Comparison of ENCODE assay signal across 9 mouse cellular contexts in the genomic region with DNA sequence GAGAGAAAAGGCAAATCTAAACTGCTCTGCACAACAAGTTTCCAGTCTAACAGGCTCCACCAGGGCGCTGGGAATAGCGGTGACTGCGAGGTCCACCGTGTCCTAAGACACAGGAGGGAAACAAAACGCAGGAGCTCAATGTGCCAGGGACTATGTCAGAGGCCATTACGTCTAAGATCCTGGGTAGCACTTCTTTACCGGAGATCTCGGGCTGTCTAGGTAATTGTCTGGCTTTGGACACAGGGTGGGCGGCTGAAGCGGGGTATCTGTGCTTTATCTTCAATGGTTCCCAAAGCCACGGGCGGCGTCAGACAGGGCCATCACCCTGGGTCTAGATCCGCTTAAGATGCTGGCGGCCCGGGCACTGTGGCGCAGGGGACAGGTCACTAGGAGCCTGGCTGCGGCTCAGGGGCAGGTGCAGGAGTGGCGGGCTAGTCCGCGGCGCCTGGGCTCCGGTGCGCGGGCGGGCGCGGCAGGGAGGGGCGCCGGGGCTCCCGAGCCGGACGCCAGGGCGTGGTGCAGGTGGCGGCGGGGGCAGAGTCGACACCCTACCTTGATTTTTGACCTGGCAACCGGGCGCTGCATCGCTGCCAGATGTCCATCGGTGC. TPM values are rescaled to one million over a fixed set of nuclear protein-coding genes. Genes with fewer than 3 reads are reported as not detected.
DNase-seq lines count a peak whose midpoint lies in the region; ATAC-seq and TF ChIP-seq lines count a peak whose summit lies in the region.
"Had no signal": no experiment of that assay in that cellular context is flagged by ENCODE, and none has a peak within 500 bp of the region (broad histone marks: within the 10 kb centered on the region; RNA-seq: fewer than 3 reads in every experiment).

No protein-coding gene starts in this region.

- under 1% methylated on average over 41 of the region's 41 CpGs for WGBS in cerebellum, adult 2 months
- 1% methylated on average over 31 of the region's 41 CpGs for WGBS in kidney, embryonic 16.5 days
- WGBS in midbrain, embryonic 11.5 days, result under 1% methylated on average over 41 of the region's 41 CpGs

- H3K4me3 ChIP-seq in cerebellum, adult 2 months (replicated peaks; ENCODE audit: insufficient read depth, low read depth, low read length), result peak overlapping the region; percentile 32
- peak overlapping the region; percentile 59 for H3K4me3 ChIP-seq in kidney, embryonic 16.5 days (ENCODE audit: low read length)
- H3K4me3 ChIP-seq in midbrain, embryonic 11.5 days (ENCODE audit: low read depth, low read length), result peak overlapping the region; percentile 42

- peaks cover 6% of the 10 kb centered on the region; the same call in 1 of the 2 replicates for H3K27me3 ChIP-seq in cerebellum, adult 2 months (ENCODE audit: control insufficient read depth, insufficient read depth, low read length)
- peaks cover 75% of the 10 kb centered on the region for H3K27me3 ChIP-seq in kidney, embryonic 16.5 days (ENCODE audit: insufficient read depth, low read length)
- H3K27me3 ChIP-seq in midbrain, embryonic 11.5 days (ENCODE audit: control insufficient read depth, insufficient read depth, low read length), result peaks cover 66% of the 10 kb centered on the region

- ATAC-seq in kidney, embryonic 16.5 days (ENCODE audit: low FRiP score, low TSS enrichment), result peak; percentile 39; the same call in 1 of the 2 replicates
- ATAC-seq in midbrain, embryonic 11.5 days (ENCODE audit: low FRiP score), result peak; percentile 17
- ATAC-seq in megakaryocyte progenitor cell, adult 5-6 weeks (replicated peaks; ENCODE audit: poor library complexity), result no peak; the same call in 1 of the 2 replicates

- TF ChIP-seq POLR2A in cerebellum, adult 2 months (IDR thresholded peaks at IDR 0.05; ENCODE audit: borderline replicate concordance, insufficient read depth, low read length), result no peak

- no peaks in the 10 kb centered on the region for H3K9me3 ChIP-seq in kidney, embryonic 16.5 days (ENCODE audit: low read length)
- no peaks in the 10 kb centered on the region for H3K9me3 ChIP-seq in midbrain, embryonic 11.5 days (ENCODE audit: control insufficient read depth, low read length)

- H3K36me3 ChIP-seq in kidney, embryonic 16.5 days (ENCODE audit: insufficient read depth, low read length), result no peaks in the 10 kb centered on the region
- H3K36me3 ChIP-seq in midbrain, embryonic 11.5 days (ENCODE audit: control insufficient read depth, insufficient read depth, low read length), result no peaks in the 10 kb centered on the region

- DNase-seq in cerebellum, adult 2 months, result peak; percentile 6 to 25
- no peak for DNase-seq in cerebellum, adult 11-12 months
- DNase-seq in urinary bladder, adult 2 months (ENCODE audit: low spot score), result peak; percentile 40
- no peak for DNase-seq in urinary bladder, postnatal 4 days (ENCODE audit: low spot score in 2 of 2)
- DNase-seq in midbrain, embryonic 11.5 days (ENCODE audit: low spot score, missing footprints), result peak; percentile 95
- no peak for DNase-seq in cerebellum, postnatal 14 days

- H3K4me1 ChIP-seq in cerebellum, adult 2 months (ENCODE audit: control insufficient read depth, insufficient read depth, low read length), result no peaks in the 10 kb centered on the region
- H3K4me1 ChIP-seq in kidney, embryonic 16.5 days (ENCODE audit: insufficient read depth, low read length), result peaks cover 39% of the 10 kb centered on the region
- H3K4me1 ChIP-seq in midbrain, embryonic 11.5 days (ENCODE audit: control insufficient read depth, insufficient read depth, low read length), result peaks cover 20% of the 10 kb centered on the region

- TF ChIP-seq CTCF in cerebellum, adult 2 months (IDR thresholded peaks at IDR 0.05; ENCODE audit: borderline replicate concordance, insufficient read depth, low read depth, low read length), result no peak

- H3K27ac ChIP-seq in cerebellum, adult 2 months (ENCODE audit: insufficient read depth, low read length), result no peak overlapping the region
- no peak overlapping the region for H3K27ac ChIP-seq in kidney, embryonic 16.5 days (ENCODE audit: low read length)
- no peak overlapping the region for H3K27ac ChIP-seq in midbrain, embryonic 11.5 days (ENCODE audit: low read depth, low read length)

- H3K9ac ChIP-seq in kidney, embryonic 16.5 days (replicated peaks; ENCODE audit: low read length), result peak overlapping the region; percentile 57
- H3K9ac ChIP-seq in midbrain, embryonic 11.5 days (ENCODE audit: low read length), result peak overlapping the region; percentile 36; the same call in 1 of the 2 replicates

- peak overlapping the region; percentile 99 for H3K4me2 ChIP-seq in kidney, embryonic 16.5 days (replicated peaks; ENCODE audit: low read depth, low read length)
- H3K4me2 ChIP-seq in midbrain, embryonic 11.5 days, result peak overlapping the region; percentile 75

RNA-seq across cellular contexts. Expression of a gene that starts 1.5 kb away (rescaled TPM):
- polyA plus RNA-seq in cerebellum, adult 2 months (2012; rRNA removed), result not detected in 2 replicates
- 4.9 and 5.7 TPM in 2 replicates for polyA plus RNA-seq in urinary bladder, adult 2 months (2012; rRNA removed)
- 1.1 and 1.2 TPM in 2 replicates for polyA plus RNA-seq in kidney, embryonic 16.5 days (2015; fragmentation: Nextera tagmentation; extraction: Ambion mirVana)
- 0.29 TPM in 1 of 2 replicates, not detected in the other for polyA plus RNA-seq in midbrain, embryonic 11.5 days (2014; fragmentation: Nextera tagmentation; extraction: Ambion mirVana)
- total RNA-seq in megakaryocyte progenitor cell, adult 5-6 weeks (2015), result not detected in 2 replicates
- not detected in 2 replicates for total RNA-seq in megakaryocyte progenitor cell, adult 5-6 weeks (2017)
- polyA plus RNA-seq: erythroblast, embryonic 14.5 days had no signal

RNA-seq across cellular contexts. Expression of a gene that starts 38.3 kb away (rescaled TPM):
- polyA plus RNA-seq in cerebellum, adult 2 months (2012; rRNA removed), result 34.1 and 35.3 TPM in 2 replicates
- polyA plus RNA-seq in urinary bladder, adult 2 months (2012; rRNA removed), result 27.7 and 28.5 TPM in 2 replicates
- polyA plus RNA-seq in kidney, embryonic 16.5 days (2015; fragmentation: Nextera tagmentation; extraction: Ambion mirVana), result 52.5 and 57.0 TPM in 2 replicates
- 31.1 and 36.8 TPM in 2 replicates for polyA plus RNA-seq in midbrain, embryonic 11.5 days (2014; fragmentation: Nextera tagmentation; extraction: Ambion mirVana)
- 44.7 and 63.4 TPM in 2 replicates for total RNA-seq in megakaryocyte progenitor cell, adult 5-6 weeks (2015)
- total RNA-seq in megakaryocyte progenitor cell, adult 5-6 weeks (2017), result 34.4 and 38.1 TPM in 2 replicates

RNA-seq across cellular contexts. Expression of a gene that starts 38.3 kb away (rescaled TPM):
- not detected in 2 replicates for polyA plus RNA-seq in cerebellum, adult 2 months (2012; rRNA removed)
- not detected in 2 replicates for polyA plus RNA-seq in urinary bladder, adult 2 months (2012; rRNA removed)
- polyA plus RNA-seq in kidney, embryonic 16.5 days (2015; fragmentation: Nextera tagmentation; extraction: Ambion mirVana), result 0.56 TPM in 1 of 2 replicates, not detected in the other
- 1.4 TPM in 1 of 2 replicates, not detected in the other for polyA plus RNA-seq in midbrain, embryonic 11.5 days (2014; fragmentation: Nextera tagmentation; extraction: Ambion mirVana)
- total RNA-seq in megakaryocyte progenitor cell, adult 5-6 weeks (2015), result not detected in 2 replicates
- 12.3 TPM in 1 of 2 replicates, not detected in the other for total RNA-seq in megakaryocyte progenitor cell, adult 5-6 weeks (2017)

RNA-seq across cellular contexts. Expression of a gene that starts 59.8 kb away (rescaled TPM):
- polyA plus RNA-seq in cerebellum, adult 2 months (2012; rRNA removed), result 72.8 and 76.9 TPM in 2 replicates
- 66.6 and 72.2 TPM in 2 replicates for polyA plus RNA-seq in urinary bladder, adult 2 months (2012; rRNA removed)
- 118 and 122 TPM in 2 replicates for polyA plus RNA-seq in kidney, embryonic 16.5 days (2015; fragmentation: Nextera tagmentation; extraction: Ambion mirVana)
- polyA plus RNA-seq in midbrain, embryonic 11.5 days (2014; fragmentation: Nextera tagmentation; extraction: Ambion mirVana), result 105 and 111 TPM in 2 replicates
- total RNA-seq in megakaryocyte progenitor cell, adult 5-6 weeks (2015), result 269 and 285 TPM in 2 replicates
- 297 and 304 TPM in 2 replicates for total RNA-seq in megakaryocyte progenitor cell, adult 5-6 weeks (2017)

RNA-seq across cellular contexts. Expression of a gene that starts 60.0 kb away (rescaled TPM):
- 6.5 and 6.7 TPM in 2 replicates for polyA plus RNA-seq in cerebellum, adult 2 months (2012; rRNA removed)
- polyA plus RNA-seq in urinary bladder, adult 2 months (2012; rRNA removed), result 8.3 TPM in 2 replicates
- 28.7 and 29.8 TPM in 2 replicates for polyA plus RNA-seq in kidney, embryonic 16.5 days (2015; fragmentation: Nextera tagmentation; extraction: Ambion mirVana)
- 15.7 and 17.4 TPM in 2 replicates for polyA plus RNA-seq in midbrain, embryonic 11.5 days (2014; fragmentation: Nextera tagmentation; extraction: Ambion mirVana)
- 16.5 and 17.7 TPM in 2 replicates for total RNA-seq in megakaryocyte progenitor cell, adult 5-6 weeks (2015)
- total RNA-seq in megakaryocyte progenitor cell, adult 5-6 weeks (2017), result 30.2 and 31.0 TPM in 2 replicates

Comparison
In these comparisons a context has a peak if more than half of its experiments do, and no peak if none do; other contexts are left out.
1. DNase-seq: peak in cerebellum, adult 2 months (2 of 2), urinary bladder, adult 2 months (single experiment) and midbrain, embryonic 11.5 days (single experiment); none in cerebellum, adult 11-12 months (single experiment), urinary bladder, postnatal 4 days (0 of 2) and cerebellum, postnatal 14 days (0 of 2).
2. Peak in every context shown above with its lines, with median percentiles within 50 percentile points of each other: H3K4me3 ChIP-seq.